Mouse (Mus musculus): ENCODE results near the gene Snu13. TPM values are rescaled to one million over a fixed set of nuclear protein-coding genes. Genes with fewer than 3 reads are reported as not detected.
A peak's percentile ranks its signal among the peaks of the same experiment; 100 is the strongest.

Snu13 gene
- polyA plus RNA-seq, 1 experiment: 96.3 TPM

DNA sequence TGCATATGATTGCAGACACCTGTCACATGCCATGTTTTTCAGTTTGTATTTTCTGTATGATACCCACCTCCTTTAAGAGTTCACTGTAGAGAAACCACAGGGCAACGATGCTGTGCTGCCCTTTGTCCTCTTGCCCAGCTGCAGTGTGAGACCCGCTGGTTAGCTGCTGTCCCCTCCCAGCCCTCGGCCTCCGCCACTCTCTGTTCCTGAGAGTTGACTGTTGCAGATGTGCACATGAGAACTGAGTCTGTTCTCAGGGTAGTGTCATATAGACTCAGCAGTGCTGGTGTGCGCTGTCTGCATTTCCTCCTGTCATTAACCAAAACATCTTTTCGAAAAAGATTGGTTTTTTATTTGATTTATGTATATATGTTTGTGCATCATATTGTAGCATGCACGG lies 15.0 kb downstream of the Snu13 start:
- TF ChIP-seq FLI1 (IDR thresholded peaks at IDR 0.05; ENCODE audit: low read length) (no peak), GATA1 (IDR thresholded peaks at IDR 0.05; ENCODE audit: borderline replicate concordance, low read length) (no peak)
- H3K4me1 ChIP-seq: peaks cover 20% of the 10 kb centered on the region
- H3K9me3 ChIP-seq: no peaks in the 10 kb centered on the region
- no peaks in the 10 kb centered on the region for H3K27me3 ChIP-seq (replicated peaks)
- no peak overlapping the region for H3K4me3 ChIP-seq (replicated peaks)
- H3K36me3 ChIP-seq (replicated peaks; ENCODE audit: low read length): peaks cover 91% of the 10 kb centered on the region

DNA sequence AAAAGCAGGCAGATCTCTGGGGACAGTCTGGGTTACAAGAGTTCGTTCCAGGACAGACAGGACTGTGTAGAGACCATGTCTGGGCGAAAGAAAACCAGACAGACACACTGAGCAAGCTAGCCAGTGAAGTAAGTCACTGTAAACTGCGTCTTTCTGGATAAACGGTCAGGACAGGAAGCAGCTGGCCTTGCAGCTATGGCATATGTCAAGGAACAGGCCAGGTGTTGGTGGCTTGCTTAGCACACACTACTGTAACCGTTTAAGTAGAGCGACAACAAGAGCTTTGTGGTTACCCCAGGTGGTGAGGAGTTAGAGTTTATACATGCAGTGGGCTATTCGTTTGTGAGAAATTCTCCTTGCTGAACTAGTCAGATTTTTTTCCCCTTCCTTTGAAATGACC lies 19.7 kb downstream of the Snu13 start:
- no peaks in the 10 kb centered on the region for H3K9me3 ChIP-seq
- TF ChIP-seq GATA1 (IDR thresholded peaks at IDR 0.05; ENCODE audit: borderline replicate concordance, low read length) (no peak), FLI1 (IDR thresholded peaks at IDR 0.05; ENCODE audit: low read length) (no peak)
- H3K4me1 ChIP-seq: peaks cover 9% of the 10 kb centered on the region; the same call in 1 of the 2 replicates
- H3K27me3 ChIP-seq (replicated peaks): no peaks in the 10 kb centered on the region
- H3K36me3 ChIP-seq (replicated peaks; ENCODE audit: low read length): peaks cover 97% of the 10 kb centered on the region
- H3K4me3 ChIP-seq (replicated peaks): no peak overlapping the region

DNA sequence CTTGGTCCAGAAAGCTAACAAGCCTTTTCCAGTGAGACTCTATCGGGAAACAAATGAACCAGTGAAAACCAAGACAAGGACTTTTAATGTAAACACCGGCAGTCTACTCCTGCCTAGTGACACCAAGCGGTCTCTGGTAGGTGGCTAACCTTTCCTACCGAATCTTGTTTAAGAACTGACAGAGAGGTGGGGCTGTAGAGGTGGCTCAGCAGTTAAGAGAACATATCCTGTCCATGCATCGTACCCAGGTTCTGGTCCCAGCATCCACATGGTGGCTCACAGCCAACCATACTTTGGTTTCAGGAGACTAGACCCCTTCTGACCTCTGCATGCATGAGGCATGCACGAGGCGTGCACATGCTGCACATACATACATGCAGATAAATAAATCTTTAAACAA lies 20.1 kb downstream of the Snu13 start:
- H3K27me3 ChIP-seq (replicated peaks): no peaks in the 10 kb centered on the region
- H3K9me3 ChIP-seq: no peaks in the 10 kb centered on the region
- TF ChIP-seq FLI1 (IDR thresholded peaks at IDR 0.05; ENCODE audit: low read length) (no peak), GATA1 (IDR thresholded peaks at IDR 0.05; ENCODE audit: borderline replicate concordance, low read length) (no peak)
- peaks cover 12% of the 10 kb centered on the region for H3K4me1 ChIP-seq
- peaks cover 97% of the 10 kb centered on the region for H3K36me3 ChIP-seq (replicated peaks; ENCODE audit: low read length)
- no peak overlapping the region for H3K4me3 ChIP-seq (replicated peaks)

DNA sequence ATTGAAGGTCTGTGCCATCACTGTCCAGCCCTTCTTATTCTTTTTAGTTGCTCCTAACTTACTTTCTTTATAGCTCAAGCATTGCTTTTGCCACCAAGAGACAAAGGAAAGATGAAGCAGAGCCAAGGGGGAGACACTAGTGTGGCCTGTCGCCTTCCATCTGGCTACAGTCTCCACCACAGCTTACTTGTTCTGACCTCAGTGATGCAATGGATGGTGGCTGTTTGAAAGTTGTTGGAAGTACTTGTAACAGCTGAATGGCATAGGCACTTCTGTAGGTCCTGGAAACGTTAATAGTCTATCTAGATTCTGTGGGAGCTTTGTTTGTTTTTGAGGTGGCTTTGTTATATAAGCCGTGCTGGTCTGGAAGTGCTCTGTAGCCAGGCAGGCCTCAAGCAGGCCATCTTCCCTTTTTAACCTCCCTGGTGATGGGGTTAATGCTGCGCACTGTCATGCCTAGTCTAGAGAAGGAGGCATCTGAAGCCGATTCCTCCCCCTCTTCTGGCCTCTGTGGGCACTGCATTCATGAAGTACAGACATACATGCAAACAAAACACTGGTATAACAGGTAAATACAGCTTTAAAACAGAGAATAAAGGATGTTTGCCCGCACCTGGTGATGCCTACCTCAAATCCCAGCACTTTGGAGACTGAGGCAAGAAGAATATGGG lies 23.3 kb downstream of the Snu13 start:
- peaks cover 89% of the 10 kb centered on the region for H3K36me3 ChIP-seq (replicated peaks; ENCODE audit: low read length)
- H3K9me3 ChIP-seq: no peaks in the 10 kb centered on the region
- H3K27me3 ChIP-seq (replicated peaks): no peaks in the 10 kb centered on the region
- no peak overlapping the region for H3K4me3 ChIP-seq (replicated peaks)
- H3K4me1 ChIP-seq: peaks cover 28% of the 10 kb centered on the region
- TF ChIP-seq FLI1 (IDR thresholded peaks at IDR 0.05; ENCODE audit: low read length): no peak
- no peak for TF ChIP-seq GATA1 (IDR thresholded peaks at IDR 0.05; ENCODE audit: borderline replicate concordance, low read length)

DNA sequence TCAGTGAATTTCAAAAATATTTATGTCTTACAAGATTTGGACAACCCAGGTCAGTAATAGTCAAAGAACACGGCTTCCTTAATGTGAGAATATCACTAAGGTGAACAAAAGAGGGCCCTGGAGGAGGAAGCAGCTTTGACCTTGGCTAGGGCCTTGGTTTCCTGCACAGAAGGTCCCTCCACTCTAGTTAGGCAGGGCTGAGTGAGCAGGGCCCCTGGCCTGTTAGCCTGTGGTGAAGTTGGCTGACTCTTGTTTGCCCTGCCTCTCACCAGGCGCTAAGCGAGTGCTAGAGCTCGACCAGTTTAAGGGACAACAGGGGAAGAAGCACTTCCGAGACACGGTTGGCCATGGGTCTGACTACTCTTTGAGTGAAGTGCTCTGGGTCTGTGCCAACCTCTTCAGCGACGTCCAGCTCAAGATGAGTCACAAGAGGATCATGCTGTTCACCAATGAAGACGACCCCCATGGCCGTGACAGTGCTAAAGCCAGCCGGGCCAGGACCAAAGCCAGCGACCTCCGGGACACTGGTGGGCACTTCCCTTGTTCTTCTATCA lies 24.8 kb downstream of the Snu13 start:
- peaks cover 35% of the 10 kb centered on the region for H3K4me1 ChIP-seq
- H3K9me3 ChIP-seq: no peaks in the 10 kb centered on the region
- H3K4me3 ChIP-seq (replicated peaks): no peak overlapping the region
- H3K36me3 ChIP-seq (replicated peaks; ENCODE audit: low read length): peaks cover 77% of the 10 kb centered on the region
- no peaks in the 10 kb centered on the region for H3K27me3 ChIP-seq (replicated peaks)
- TF ChIP-seq FLI1 (IDR thresholded peaks at IDR 0.05; ENCODE audit: low read length) (no peak), GATA1 (IDR thresholded peaks at IDR 0.05; ENCODE audit: borderline replicate concordance, low read length) (no peak)

DNA sequence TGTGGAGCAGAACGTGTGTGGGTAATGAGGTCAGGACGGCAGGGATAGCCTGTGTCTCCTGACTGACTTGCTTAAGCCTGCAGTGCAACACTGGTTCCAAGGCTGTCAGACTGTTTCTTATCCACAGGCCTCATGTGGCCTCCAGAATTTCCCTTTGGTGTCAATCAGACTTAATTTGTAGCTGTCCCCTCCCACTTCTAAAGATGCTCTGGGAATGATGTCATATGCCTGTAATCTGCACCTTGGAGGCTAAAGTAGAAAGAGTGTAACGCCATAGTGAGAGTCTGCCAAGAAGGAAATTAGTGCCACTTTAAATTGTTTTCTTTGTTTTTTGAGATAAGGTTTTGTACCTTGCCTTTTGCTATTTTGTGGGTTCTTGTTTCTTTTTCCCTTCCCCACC lies 28.1 kb downstream of the Snu13 start:
- no peaks in the 10 kb centered on the region for H3K9me3 ChIP-seq
- peaks cover 61% of the 10 kb centered on the region for H3K4me1 ChIP-seq
- no peaks in the 10 kb centered on the region for H3K27me3 ChIP-seq (replicated peaks)
- peaks cover 47% of the 10 kb centered on the region for H3K36me3 ChIP-seq (replicated peaks; ENCODE audit: low read length)
- TF ChIP-seq GATA1 (IDR thresholded peaks at IDR 0.05; ENCODE audit: borderline replicate concordance, low read length): no peak
- no peak for TF ChIP-seq FLI1 (IDR thresholded peaks at IDR 0.05; ENCODE audit: low read length)
- H3K4me3 ChIP-seq (replicated peaks): peak overlapping the region; percentile 73

DNA sequence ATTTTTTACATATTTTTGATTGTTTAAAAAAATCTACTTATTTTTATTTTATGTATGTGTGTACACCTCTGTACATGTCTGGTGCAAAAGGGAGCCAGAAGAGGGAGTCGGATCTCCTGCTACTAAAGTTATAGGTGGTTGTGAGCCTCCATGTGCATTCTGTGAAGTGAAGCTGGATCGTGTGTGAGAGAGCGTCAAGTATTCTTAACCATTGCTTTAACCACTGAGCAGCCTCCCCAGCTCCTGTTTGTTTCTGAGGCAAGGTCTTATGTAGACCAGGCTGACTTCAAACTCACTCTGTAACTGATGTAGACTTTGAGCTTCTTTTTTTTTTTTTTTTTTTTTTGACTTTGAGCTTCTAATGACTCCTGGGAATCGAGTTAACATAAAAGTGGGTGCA lies 29.9 kb downstream of the Snu13 start:
- TF ChIP-seq FLI1 (IDR thresholded peaks at IDR 0.05; ENCODE audit: low read length) (no peak), GATA1 (IDR thresholded peaks at IDR 0.05; ENCODE audit: borderline replicate concordance, low read length) (no peak)
- peaks cover 32% of the 10 kb centered on the region for H3K36me3 ChIP-seq (replicated peaks; ENCODE audit: low read length)
- peak overlapping the region; percentile 67 for H3K4me3 ChIP-seq (replicated peaks)
- no peaks in the 10 kb centered on the region for H3K9me3 ChIP-seq
- no peaks in the 10 kb centered on the region for H3K27me3 ChIP-seq (replicated peaks)
- peaks cover 67% of the 10 kb centered on the region for H3K4me1 ChIP-seq

DNA sequence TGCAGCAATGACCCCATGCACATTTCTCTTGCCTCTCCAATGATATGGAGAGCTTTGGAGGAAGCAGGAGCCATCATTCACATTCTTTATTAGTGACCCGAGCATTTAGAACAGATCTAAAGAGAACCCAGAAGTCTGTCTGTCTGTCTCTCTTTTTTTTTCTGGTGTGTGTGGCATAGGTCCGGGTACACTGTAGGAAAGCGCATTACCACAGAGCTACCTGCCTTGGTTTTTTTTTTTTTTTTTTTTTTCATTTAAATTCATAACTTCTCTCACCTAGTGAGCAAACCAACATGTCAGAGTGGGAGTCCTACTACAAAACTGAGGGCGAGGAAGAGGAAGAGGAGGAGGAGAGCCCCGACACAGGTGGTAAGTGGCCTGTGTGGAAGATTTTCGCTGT lies 30.6 kb downstream of the Snu13 start:
- peaks cover 67% of the 10 kb centered on the region for H3K4me1 ChIP-seq
- H3K27me3 ChIP-seq (replicated peaks): no peaks in the 10 kb centered on the region
- TF ChIP-seq GATA1 (IDR thresholded peaks at IDR 0.05; ENCODE audit: borderline replicate concordance, low read length): no peak
- TF ChIP-seq FLI1 (IDR thresholded peaks at IDR 0.05; ENCODE audit: low read length): no peak
- H3K4me3 ChIP-seq (replicated peaks): peak overlapping the region; percentile 100
- H3K9me3 ChIP-seq: no peaks in the 10 kb centered on the region
- peaks cover 32% of the 10 kb centered on the region for H3K36me3 ChIP-seq (replicated peaks; ENCODE audit: low read length)

DNA sequence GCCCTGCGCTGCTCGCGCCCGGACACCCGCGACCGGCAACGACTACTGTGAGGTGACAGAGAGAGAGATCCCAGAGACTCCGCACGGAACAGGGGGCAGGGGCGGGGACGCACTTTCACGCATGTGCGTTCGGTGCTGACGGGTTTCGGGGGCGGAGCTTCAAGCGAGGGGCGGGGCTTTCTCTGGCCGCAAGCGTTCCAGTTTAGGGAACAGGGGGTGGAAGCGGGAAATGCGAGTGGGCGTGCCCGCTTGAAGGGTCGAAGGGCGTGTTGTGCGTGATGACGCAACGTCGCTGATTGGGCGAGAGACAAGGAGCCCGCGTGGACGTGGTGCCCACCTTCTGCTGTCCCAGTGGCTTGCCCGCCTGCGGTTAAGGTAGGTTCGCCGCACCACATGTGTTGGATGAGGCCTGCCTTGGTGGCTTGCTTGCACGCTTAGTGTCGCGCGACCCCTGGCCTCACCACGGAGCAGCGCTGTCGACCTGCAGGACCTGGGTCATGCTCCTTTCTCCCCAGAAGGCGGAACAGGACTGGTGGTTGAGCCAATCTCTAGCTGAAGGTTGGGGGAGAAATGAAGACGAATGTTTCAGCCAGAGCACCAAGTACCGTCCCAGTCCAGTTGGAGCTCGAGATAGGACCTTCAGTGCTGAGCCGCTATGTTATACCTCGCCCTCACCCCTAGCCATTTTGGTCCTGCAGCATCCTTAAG lies 31.1 kb downstream of the Snu13 start:
- TF ChIP-seq FLI1 (IDR thresholded peaks at IDR 0.05; ENCODE audit: low read length) (no peak), GATA1 (IDR thresholded peaks at IDR 0.05; ENCODE audit: borderline replicate concordance, low read length) (peak; percentile 79; the same call in 2 of the 3 replicates)
- Histone ChIP-seq H3K27me3 (replicated peaks) (no peaks in the 10 kb centered on the region), H3K36me3 (replicated peaks; ENCODE audit: low read length) (peaks cover 29% of the 10 kb centered on the region), H3K4me3 (replicated peaks) (peak overlapping the region; percentile 100), H3K4me1 (peaks cover 64% of the 10 kb centered on the region), H3K9me3 (no peaks in the 10 kb centered on the region)
